Mouse (Mus musculus): ENCODE results near the gene Hist1h4b.
"Not testable (repeated sequence)": the region's sequence is repeated elsewhere in the genome, so short reads cannot be mapped to it uniquely, and the experiment has no call there.

- TF ChIP-seq CTCF (IDR thresholded peaks at IDR 0.05; ENCODE audit: extremely low read depth, insufficient read depth, low read length), result not testable (repeated sequence)
- peak; percentile 64; the same call in 1 of the 2 replicates for TF ChIP-seq POLR2A (IDR thresholded peaks at IDR 0.05; ENCODE audit: extremely low read depth, insufficient read depth, low read length)
Observed at GRCm38 (mm10) chr13:23750839-23751477, 5.9 kb upstream of the Hist1h4b start, which contains the start of gene Hist1h2ab.
